Mouse (Mus musculus) heart, postnatal 0 days (tissue): ENCODE measurements around the gene Mmachc.

Experiments used
- CTCF ChIP-seq: IDR thresholded peaks from 2 replicates; pipeline ENCODE4 v1.5.1; 2016; ENCODE audit warnings: antibody characterized with exemption, control low read depth, low read depth
- EP300 ChIP-seq: IDR thresholded peaks from 2 replicates; pipeline ENCODE4 v1.6.1; 2016; ENCODE audit warnings: antibody characterized with exemption, low read depth

DNA sequence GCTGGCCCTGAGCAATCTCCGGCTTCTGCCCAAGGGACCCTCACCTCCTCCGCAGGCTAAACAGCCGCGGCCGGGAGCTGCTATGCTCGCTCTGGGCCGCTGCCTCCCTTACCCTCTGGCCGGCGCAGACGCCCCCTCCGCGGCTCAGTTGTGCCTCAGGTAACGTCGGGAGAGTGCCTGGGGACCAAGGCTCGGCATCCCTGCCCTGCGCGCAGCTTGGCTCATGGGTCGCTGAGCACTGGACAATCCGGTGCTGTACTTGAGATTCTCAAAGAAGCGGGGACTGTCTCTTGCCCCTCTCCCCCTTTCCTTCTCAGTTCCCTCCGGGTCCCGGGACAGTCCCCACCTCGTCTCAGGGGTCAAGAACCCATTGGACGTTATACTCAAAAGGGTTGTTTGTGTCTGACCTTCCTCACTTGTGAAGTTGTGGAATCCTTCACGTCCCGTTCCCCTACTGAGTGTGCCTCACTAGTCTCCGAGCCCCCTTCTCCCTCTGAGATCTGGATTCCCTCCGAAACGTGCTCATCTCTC lies 13.0 kb upstream of the Mmachc start:
- TF ChIP-seq EP300 (no peak), CTCF (no peak)
